20 mouse cellular contexts compared by ENCODE assay signal in the genomic region with DNA sequence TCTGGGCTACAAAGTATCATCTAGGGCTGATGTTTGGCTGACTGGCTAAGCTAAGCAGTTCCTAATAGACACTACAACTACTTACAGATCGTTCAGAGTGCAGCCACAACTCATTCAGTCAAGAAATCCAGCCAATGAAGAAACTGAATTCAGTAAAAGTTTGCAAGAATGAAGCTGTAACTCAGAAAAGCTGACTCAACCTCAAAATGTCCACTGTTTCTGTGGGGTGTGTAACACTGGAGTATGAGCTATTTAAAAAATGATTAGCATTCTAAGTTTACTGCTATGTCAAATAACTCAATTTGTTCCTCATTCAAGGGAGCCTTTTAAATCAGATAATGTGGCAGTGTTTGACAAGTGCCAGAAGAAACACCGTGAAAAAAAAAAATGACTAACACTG.
DNase-seq lines count a peak whose midpoint lies in the region; ATAC-seq and TF ChIP-seq lines count a peak whose summit lies in the region.
"Had no signal": no experiment of that assay in that cellular context is flagged by ENCODE, and none has a peak within 500 bp of the region (broad histone marks: within the 10 kb centered on the region; RNA-seq: fewer than 3 reads in every experiment).

No protein-coding gene starts in this region.

- no peak overlapping the region for H3K4me2 ChIP-seq in lung, embryonic 15.5 days
- no peak overlapping the region for H3K4me2 ChIP-seq in liver, postnatal 0 days (ENCODE audit: low read depth, low read length)
- H3K4me2 ChIP-seq: embryonic facial prominence, embryonic 13.5 days; forebrain, embryonic 15.5 days; hindbrain, embryonic 13.5 days had no signal

- no peak for TF ChIP-seq CTCF in heart, adult 2 months (IDR thresholded peaks at IDR 0.05)
- TF ChIP-seq CTCF in liver, postnatal 0 days (IDR thresholded peaks at IDR 0.05; ENCODE audit: low read depth), result no peak

- 53% methylated on average over 2 of the region's 2 CpGs for WGBS in heart, adult 2 months
- 6% methylated on average over 2 of the region's 2 CpGs for WGBS in lung, embryonic 15.5 days
- 42% methylated on average over 2 of the region's 2 CpGs for WGBS in liver, postnatal 0 days (ENCODE audit: insufficient replicate concordance)

- H3K27me3 ChIP-seq in heart, adult 2 months (ENCODE audit: control insufficient read depth, insufficient read depth, low read length), result no peaks in the 10 kb centered on the region
- no peaks in the 10 kb centered on the region for H3K27me3 ChIP-seq in lung, embryonic 15.5 days
- H3K27me3 ChIP-seq in liver, postnatal 0 days (ENCODE audit: insufficient read depth, low read length), result no peaks in the 10 kb centered on the region
- H3K27me3 ChIP-seq: CH12.LX; embryonic facial prominence, embryonic 13.5 days; forebrain, embryonic 15.5 days; heart, embryonic 13.5 days; hindbrain, embryonic 13.5 days had no signal

- no peaks in the 10 kb centered on the region for H3K79me2 ChIP-seq in heart, adult 2 months (replicated peaks; ENCODE audit: control insufficient read depth, insufficient read depth, low read length)

- no peak for DNase-seq in heart, adult 2 months
- no peak for DNase-seq in heart, postnatal 25 days (ENCODE audit: low spot score)
- no peak for DNase-seq in lung, postnatal 14 days
- DNase-seq in NIH3T3 (ENCODE audit: low read depth), result peak; percentile 64
- no peak for DNase-seq in urinary bladder, postnatal 25 days (ENCODE audit: low spot score)
- no peak for DNase-seq in liver, postnatal 0 days
- DNase-seq: adrenal gland, postnatal 10 days; cerebellum, adult 11 months; cerebellum, adult 8-10 months; cerebellum, postnatal 14 days; gastrocnemius, postnatal 10 days had no signal

- TF ChIP-seq POLR2A in heart, adult 2 months (IDR thresholded peaks at IDR 0.05; ENCODE audit: insufficient read depth, low read depth, low read length), result no peak

- H3K4me3 ChIP-seq in heart, adult 2 months, result no peak overlapping the region
- H3K4me3 ChIP-seq in lung, embryonic 15.5 days, result no peak overlapping the region
- no peak overlapping the region for H3K4me3 ChIP-seq in liver, postnatal 0 days (ENCODE audit: low read depth, low read length)
- H3K4me3 ChIP-seq: embryonic facial prominence, embryonic 13.5 days; erythroblast, embryonic 14.5 days; forebrain, embryonic 10.5 days; forebrain, embryonic 15.5 days; heart, embryonic 13.5 days; hindbrain, embryonic 13.5 days had no signal

- peak overlapping the region; percentile 84; the same call in 1 of the 2 replicates for H3K27ac ChIP-seq in heart, adult 2 months
- peak overlapping the region; percentile 42; the same call in 1 of the 2 replicates for H3K27ac ChIP-seq in lung, embryonic 15.5 days
- no peak overlapping the region for H3K27ac ChIP-seq in liver, postnatal 0 days (ENCODE audit: low read depth)
- H3K27ac ChIP-seq: forebrain, embryonic 10.5 days; forebrain, embryonic 15.5 days; hindbrain, embryonic 13.5 days had no signal

- no peak overlapping the region for H3K9ac ChIP-seq in heart, adult 2 months (ENCODE audit: low read depth, low read length)
- no peak overlapping the region for H3K9ac ChIP-seq in lung, embryonic 15.5 days
- no peak overlapping the region for H3K9ac ChIP-seq in liver, postnatal 0 days (replicated peaks)
- H3K9ac ChIP-seq: embryonic facial prominence, embryonic 13.5 days; forebrain, embryonic 15.5 days; hindbrain, embryonic 13.5 days had no signal

- no peak for ATAC-seq in lung, embryonic 15.5 days (ENCODE audit: borderline replicate concordance, extremely low read depth, low FRiP score, low TSS enrichment)
- no peak for ATAC-seq in liver, postnatal 0 days
- ATAC-seq: forebrain, embryonic 15.5 days; hindbrain, postnatal 0 days had no signal

- H3K9me3 ChIP-seq in lung, embryonic 15.5 days, result no peaks in the 10 kb centered on the region
- H3K9me3 ChIP-seq in liver, postnatal 0 days (ENCODE audit: low read length), result no peaks in the 10 kb centered on the region
- H3K9me3 ChIP-seq: embryonic facial prominence, embryonic 13.5 days; forebrain, embryonic 10.5 days; forebrain, embryonic 15.5 days; heart, embryonic 13.5 days; hindbrain, embryonic 13.5 days had no signal

- intact Hi-C loops in heart, adult 2 months (cut with DNase I), result no loop called here
- intact Hi-C loops in heart, postnatal 25 days (cut with DNase I), result no loop called here

- peaks cover 5% of the 10 kb centered on the region for H3K4me1 ChIP-seq in heart, adult 2 months (ENCODE audit: control insufficient read depth, insufficient read depth, low read length)
- peaks cover 24% of the 10 kb centered on the region for H3K4me1 ChIP-seq in lung, embryonic 15.5 days
- peaks cover 8% of the 10 kb centered on the region for H3K4me1 ChIP-seq in liver, postnatal 0 days (ENCODE audit: insufficient read depth)
- H3K4me1 ChIP-seq: embryonic facial prominence, embryonic 13.5 days; forebrain, embryonic 10.5 days; forebrain, embryonic 15.5 days; hindbrain, embryonic 13.5 days had no signal

- TF ChIP-seq EP300 in heart, adult 2 months (IDR thresholded peaks at IDR 0.05; ENCODE audit: insufficient read depth, low read depth, low read length), result no peak
- no peak for TF ChIP-seq EP300 in liver, postnatal 0 days (IDR thresholded peaks at IDR 0.05; ENCODE audit: low read depth)

- peaks cover 2% of the 10 kb centered on the region; the same call in 1 of the 2 replicates for H3K36me3 ChIP-seq in heart, adult 2 months (ENCODE audit: control insufficient read depth, insufficient read depth, low read length)
- no peaks in the 10 kb centered on the region for H3K36me3 ChIP-seq in lung, embryonic 15.5 days
- no peaks in the 10 kb centered on the region for H3K36me3 ChIP-seq in liver, postnatal 0 days (replicated peaks; ENCODE audit: insufficient read depth, low read length)
- H3K36me3 ChIP-seq: embryonic facial prominence, embryonic 13.5 days; forebrain, embryonic 10.5 days; forebrain, embryonic 15.5 days; heart, embryonic 13.5 days; hindbrain, embryonic 13.5 days had no signal
